Mouse (Mus musculus) retina, postnatal 1 day (tissue): Measurements from ENCODE around the gene Vmn2r13.
"Not testable (repeated sequence)": the region's sequence is repeated elsewhere in the genome, so short reads cannot be mapped to it uniquely, and the experiment has no call there.

ENCODE experiments used
- DNase-seq: peaks from one replicate; pipeline ENCODE4 v3.0.0-alpha.2; 2012

Gene Vmn2r13

DNA sequence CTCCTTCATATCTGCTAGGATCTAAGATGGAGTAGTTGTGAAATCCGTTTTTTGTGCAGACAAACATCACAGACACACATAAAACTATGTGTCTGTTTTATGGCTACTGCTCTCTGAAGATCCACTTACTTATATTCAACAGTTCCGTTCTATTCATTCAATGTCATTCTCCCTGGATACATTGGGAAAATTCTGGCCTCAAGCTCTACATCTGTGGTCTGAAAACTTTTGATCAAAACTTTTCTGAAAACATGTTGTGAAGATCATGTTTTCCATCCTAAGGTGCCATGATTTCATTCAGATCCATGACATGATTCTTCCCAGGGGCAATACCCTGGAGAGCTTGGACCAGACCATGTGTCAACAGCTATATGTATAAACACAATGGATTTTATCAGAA is at the start of gene Vmn2r13:
TSS of gene Vmn2r13 (minus strand) at position 101 of the 400 bp plus-strand sequence.
- not testable (repeated sequence) for DNase-seq

DNA sequence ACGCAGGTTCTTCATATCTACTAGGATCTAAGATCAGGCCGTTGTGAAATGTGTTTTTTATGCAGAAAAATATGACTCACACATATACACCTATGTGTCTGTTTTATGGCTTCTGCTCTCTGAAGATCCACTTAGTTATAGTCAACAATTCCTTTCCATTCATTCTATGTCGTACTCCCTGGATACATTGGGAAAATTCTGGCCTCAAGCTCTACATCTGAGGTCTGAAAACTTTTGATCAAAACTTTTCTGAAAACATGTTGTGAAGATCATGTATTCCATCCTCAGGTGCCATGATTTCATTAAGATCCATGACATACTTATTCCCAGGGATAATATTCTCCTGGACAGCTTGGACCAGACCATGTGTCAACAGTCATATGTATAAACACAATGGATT is 32.6 kb upstream of the Vmn2r13 start, which contains the start of gene Vmn2r14:
TSS of gene Vmn2r14 (minus strand) at position 101 of the 400 bp plus-strand sequence.
- DNase-seq, result no peak

DNA sequence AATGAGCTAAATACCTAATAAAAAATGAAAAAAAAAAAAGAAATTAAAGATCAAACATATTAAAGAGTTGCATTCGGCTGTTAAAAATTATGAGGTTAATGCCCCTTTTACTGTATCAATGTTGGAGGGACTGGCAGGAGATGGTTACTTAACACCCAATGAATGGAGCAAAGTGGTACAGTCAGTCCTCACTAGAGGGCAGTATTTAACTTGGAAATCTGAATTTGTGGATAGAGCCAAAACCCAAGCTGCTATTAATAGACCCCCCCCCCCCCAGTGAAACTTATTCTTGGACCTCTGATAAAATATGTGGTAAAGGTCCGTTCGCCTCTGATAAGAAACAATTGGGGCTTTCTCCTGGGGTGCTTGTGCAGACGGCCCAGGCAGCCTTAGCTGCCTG is 25.1 kb downstream of the Vmn2r13 start:
- not testable (repeated sequence) for DNase-seq

DNA sequence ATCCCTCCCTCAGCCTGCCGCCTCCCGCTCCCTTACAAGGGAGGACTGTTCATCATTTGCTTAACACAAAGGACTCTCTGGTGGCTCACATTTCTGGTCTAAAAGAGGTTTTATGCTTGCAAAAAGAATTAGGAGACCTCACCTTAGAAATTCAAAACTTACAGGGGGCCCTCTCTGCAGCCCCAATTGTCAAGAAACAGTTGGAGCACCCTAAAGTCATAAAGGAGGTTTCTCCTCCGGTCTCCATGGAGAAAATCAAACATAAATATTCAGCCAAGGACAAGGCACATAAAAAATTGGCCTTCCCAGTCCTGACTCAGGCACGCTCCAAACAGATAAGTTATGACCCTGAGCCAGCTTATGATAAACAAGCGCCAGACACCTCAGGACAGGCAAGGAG is 31.9 kb downstream of the Vmn2r13 start:
- no peak for DNase-seq

DNA sequence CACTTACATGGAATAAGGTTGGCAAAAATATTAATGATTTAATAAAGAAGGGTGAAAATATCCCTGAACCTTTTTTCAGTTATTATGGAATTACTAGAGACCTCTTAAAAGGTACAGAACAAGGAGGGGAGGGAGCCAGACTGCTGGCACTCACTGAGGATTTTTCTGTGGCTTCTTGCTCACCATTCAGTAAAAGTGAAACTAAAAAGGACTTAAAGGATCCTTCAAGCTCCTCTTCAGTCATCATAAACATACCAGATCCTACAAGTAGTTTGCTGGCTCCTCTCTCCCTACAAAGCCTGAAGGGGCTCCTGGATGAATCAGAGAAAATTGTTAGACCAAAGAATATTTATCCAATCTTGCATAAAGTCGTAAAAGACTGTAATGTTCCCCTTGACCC is 32.4 kb downstream of the Vmn2r13 start:
- not testable (repeated sequence) for DNase-seq

DNA sequence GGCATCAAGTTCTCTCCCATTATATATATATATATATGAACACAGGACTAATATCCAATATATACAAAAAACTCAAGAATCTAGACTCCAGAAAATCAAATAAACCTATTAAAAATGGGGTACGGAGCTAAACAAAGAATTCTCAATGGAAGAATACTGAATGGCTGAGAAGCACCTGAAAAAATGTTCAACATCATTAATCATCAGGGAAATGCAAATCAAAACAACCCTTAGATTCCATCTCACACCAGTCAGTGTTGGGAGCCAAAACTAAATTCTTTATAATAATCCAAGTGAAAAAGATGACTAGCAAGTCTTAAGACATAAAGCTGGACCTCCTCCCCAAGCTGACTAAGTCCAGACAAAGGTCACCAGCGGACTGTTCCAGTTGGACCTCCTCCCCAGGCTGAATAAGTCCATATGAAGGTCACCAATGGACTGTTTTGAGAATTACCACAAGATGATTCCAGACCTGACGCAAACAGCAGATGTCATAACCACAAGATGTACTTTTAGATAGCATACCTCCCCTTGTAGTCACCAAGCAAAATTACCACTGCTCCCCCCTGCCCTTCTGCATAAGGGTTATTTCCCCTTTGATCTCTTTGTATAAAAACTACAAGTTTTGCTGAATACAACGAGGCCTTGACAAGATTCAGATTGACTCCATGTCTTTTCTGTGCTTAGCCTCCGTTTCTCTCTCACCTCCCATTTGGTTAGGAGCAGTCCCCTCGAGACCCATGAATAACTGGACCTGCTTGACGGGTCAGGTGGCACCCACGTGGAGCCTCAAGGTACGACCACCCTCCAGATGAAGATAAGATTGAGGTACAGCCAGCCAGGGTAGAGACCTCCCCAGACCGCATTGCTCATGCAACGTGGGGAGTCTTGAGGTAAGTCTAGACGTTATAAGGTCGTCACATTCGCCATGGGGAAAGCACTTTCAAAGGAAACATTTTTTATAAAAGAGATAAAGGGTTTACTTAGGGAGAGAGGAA is 33.2 kb downstream of the Vmn2r13 start:
- DNase-seq, result not testable (repeated sequence)

DNA sequence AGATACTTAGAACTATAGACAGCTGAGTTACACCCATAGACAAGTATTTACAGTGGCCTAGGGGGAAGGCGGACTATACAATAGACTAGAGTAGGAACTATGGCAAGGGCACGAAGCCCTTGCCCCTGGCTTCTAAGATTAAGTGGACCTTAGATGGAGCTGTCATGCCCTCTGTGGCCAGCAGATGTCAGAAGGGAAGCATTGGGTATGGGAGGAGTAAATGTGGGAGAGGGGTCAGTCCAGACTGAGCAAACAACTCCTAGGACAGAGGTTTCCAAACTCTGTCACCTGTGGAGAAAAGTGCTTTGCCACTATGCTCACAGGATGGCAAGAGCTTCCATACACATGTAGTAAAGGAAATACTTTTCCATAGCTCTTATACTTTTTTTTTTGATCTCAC is 52.5 kb downstream of the Vmn2r13 start:
- DNase-seq, result no peak

DNA sequence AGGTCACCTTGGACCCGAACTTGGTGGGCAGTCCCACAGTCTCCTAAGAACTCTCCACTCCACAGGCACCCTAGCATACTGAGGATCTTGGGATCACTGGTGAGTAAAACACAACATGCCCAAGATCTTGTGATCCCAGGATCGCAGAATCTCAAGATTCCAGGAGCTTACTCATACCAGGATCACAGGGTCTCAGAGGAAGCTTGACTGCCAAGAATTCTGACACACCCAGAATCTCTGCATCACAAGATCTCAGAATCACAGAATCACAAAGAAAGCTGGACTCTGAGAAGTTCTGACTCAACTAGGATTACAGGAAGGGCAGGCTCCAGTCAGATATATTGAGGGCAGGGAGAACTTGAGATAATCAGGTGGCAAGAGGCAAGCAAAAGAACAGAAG is 55.3 kb downstream of the Vmn2r13 start:
- no peak for DNase-seq
